Mouse (Mus musculus): ENCODE measurements at regions not wholly inside any gene's neighbourhood (a gene's known extent, or its start where the extent isn't known, plus 50 kb on each side); places are given as distances from the start of the nearest gene placed in this dataset.
"Not testable (repeated sequence)": the region's sequence is repeated elsewhere in the genome, so short reads cannot be mapped to it uniquely, and the experiment has no call there.

GRCm38 (mm10) chr10:96188168-96188567 lies 51.8 kb downstream of the Gm5426 start:
- peak; percentile 99 for DNase-seq

- peak; percentile 89 for DNase-seq
Measured at GRCm38 (mm10) chr10:96190168-96190987, 54.0 kb downstream of the Gm5426 start.

GRCm38 (mm10) chr10:96200932-96201641 lies 64.7 kb downstream of the Gm5426 start:
- peak; percentile 83 for DNase-seq

GRCm38 (mm10) chr10:96201891-96202290 lies 65.5 kb downstream of the Gm5426 start:
- peak; percentile 52 for DNase-seq

GRCm38 (mm10) chr10:96202871-96203270 lies 66.5 kb downstream of the Gm5426 start:
- peak; percentile 68 for DNase-seq

- peak; percentile 43 for DNase-seq
Measured at GRCm38 (mm10) chr10:96204198-96204597, 67.8 kb downstream of the Gm5426 start.

GRCm38 (mm10) chr10:96209171-96209570 lies 72.8 kb downstream of the Gm5426 start:
- DNase-seq = peak; percentile 68

GRCm38 (mm10) chr10:96211189-96211588 lies 74.8 kb downstream of the Gm5426 start:
- no peak for DNase-seq

GRCm38 (mm10) chr10:96213876-96214275 lies 77.5 kb downstream of the Gm5426 start:
- DNase-seq = peak; percentile 98

- no peak for DNase-seq
Measured at GRCm38 (mm10) chr10:96214285-96214684, 77.9 kb downstream of the Gm5426 start.

- peak; percentile 88 for DNase-seq
Measured at GRCm38 (mm10) chr10:96214946-96215345, 78.5 kb downstream of the Gm5426 start.

- peak; percentile 29 for DNase-seq
Measured at GRCm38 (mm10) chr10:96220731-96221130, 84.3 kb downstream of the Gm5426 start.

GRCm38 (mm10) chr10:96230391-96230790 lies 94.0 kb downstream of the Gm5426 start:
- DNase-seq = peak; percentile 88

GRCm38 (mm10) chr10:96231309-96231708 lies 94.9 kb downstream of the Gm5426 start:
- DNase-seq = peak; percentile 48

- no peak for DNase-seq
Measured at GRCm38 (mm10) chr10:96232889-96233288, 96.5 kb downstream of the Gm5426 start.

GRCm38 (mm10) chr10:96234564-96235412 lies 98.4 kb downstream of the Gm5426 start:
- DNase-seq = peak; percentile 90

GRCm38 (mm10) chr10:96236031-96236430 lies 99.6 kb downstream of the Gm5426 start:
- DNase-seq = not testable (repeated sequence)

GRCm38 (mm10) chr10:96236777-96237373 lies 100.5 kb downstream of the Gm5426 start:
- DNase-seq = no peak

- DNase-seq = peak; percentile 55
Measured at GRCm38 (mm10) chr10:96237572-96238130, 101.2 kb downstream of the Gm5426 start.

- peak; percentile 94 for DNase-seq
Measured at GRCm38 (mm10) chr10:96238251-96238650, 101.8 kb downstream of the Gm5426 start.

- peak; percentile 91 for DNase-seq
Measured at GRCm38 (mm10) chr10:96238850-96239249, 102.4 kb downstream of the Gm5426 start.

- peak; percentile 15 for DNase-seq
Measured at GRCm38 (mm10) chr10:96240591-96240990, 104.2 kb downstream of the Gm5426 start.
